Mouse (Mus musculus) small intestine, adult 2 months (tissue): Measurements from ENCODE around the gene Tmem140.

Source experiments
- CTCF ChIP-seq: fragments of 200-500 bp; IDR thresholded peaks from 2 replicates; pipeline ENCODE4 v1.5.1; 2012; ENCODE audit warnings: low read depth, mild to moderate bottlenecking, control low read depth, inconsistent platforms, low read length, moderate library complexity, mixed read lengths; ENCODE audit not compliant: insufficient replicate concordance, insufficient read length; ENCODE audit errors: extremely low read depth
- POLR2A ChIP-seq: fragments of 200-500 bp; IDR thresholded peaks from 2 replicates; pipeline ENCODE4 v1.6.1; 2012; ENCODE audit warnings: low read depth, mild to moderate bottlenecking, control low read depth, inconsistent platforms, low read length, moderate library complexity

- no peak for TF ChIP-seq POLR2A
- peak; percentile 54; the same call in 1 of the 2 replicates for TF ChIP-seq CTCF
Measured at GRCm38 (mm10) chr6:34879911-34880475, 17.0 kb downstream of the Tmem140 start.
